Mouse (Mus musculus) spleen, adult 2 months (tissue): ENCODE data around the gene Igf2bp2.

Experiments used
- CTCF ChIP-seq: fragments of 200-500 bp; IDR thresholded peaks from 2 replicates; pipeline ENCODE4 v1.5.1; 2011; ENCODE audit warnings: mild to moderate bottlenecking, inconsistent platforms; ENCODE audit not compliant: insufficient read depth, insufficient read length, insufficient replicate concordance; ENCODE audit errors: extremely low read depth
- POLR2A ChIP-seq: fragments of 200-500 bp; IDR thresholded peaks from 2 replicates; pipeline ENCODE4 v1.6.1; 2011; ENCODE audit warnings: low read depth, low read length, inconsistent platforms

DNA sequence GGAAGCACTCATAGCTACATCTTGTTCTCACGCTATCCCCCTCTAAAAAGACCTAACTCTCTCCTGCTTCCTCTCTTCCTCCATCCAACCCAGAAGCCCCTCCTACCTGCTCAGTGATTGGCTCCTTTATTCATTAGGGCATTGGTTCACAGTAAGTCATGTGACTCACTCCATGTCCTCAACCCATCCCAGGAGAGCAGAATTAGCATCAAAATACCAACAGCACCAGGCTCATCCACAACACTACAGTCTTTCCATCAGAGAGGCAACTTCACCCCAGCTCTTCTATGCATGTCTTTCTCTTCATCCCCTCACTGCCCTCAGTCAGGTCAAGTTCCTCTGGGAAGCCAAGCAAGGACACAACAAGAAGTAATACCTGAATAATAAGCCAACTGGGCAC is 37.4 kb upstream of the Igf2bp2 start:
- TF ChIP-seq CTCF = no peak
- no peak for TF ChIP-seq POLR2A
